Mouse (Mus musculus): ENCODE results near the gene Samd10.

DNA sequence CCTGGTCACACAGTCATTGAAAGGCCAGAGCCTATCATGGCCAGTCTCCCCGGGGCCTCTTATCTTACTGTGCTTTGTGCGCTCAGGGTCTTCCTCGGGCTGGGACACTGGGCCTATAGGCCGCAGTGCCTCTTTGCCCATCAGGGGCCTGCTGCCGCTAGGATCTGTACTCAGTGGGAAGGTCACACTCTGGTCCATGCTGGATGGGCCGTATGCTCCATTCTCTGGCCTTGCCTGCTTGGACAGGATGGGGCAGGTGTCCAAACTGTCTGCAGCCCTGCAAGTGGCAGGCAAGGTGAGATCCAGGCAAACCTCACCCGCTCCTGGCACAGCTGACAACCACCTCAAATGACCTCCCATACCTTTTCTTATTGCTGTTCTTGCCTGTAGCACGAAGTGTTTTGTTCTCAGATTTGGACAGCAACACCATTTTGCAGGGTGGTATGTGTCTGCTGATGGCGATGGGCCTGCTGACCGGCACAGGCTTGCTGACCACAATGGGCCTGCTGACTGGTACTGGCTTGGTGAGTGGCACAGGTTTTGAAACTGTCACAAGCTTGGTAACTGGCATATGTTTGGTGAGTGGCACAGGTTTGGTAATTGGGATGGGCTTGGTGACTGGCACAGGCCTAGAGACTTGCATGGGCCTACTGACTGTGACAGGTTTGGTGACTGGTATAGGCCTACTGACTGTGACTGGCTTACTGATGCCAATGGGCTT is 9.8 kb downstream of the Samd10 start:
- TF ChIP-seq CTCF (IDR thresholded peaks at IDR 0.05; ENCODE audit: low read depth, low read length), result no peak
- no peak for TF ChIP-seq POLR2A (IDR thresholded peaks at IDR 0.05; ENCODE audit: extremely low read depth, insufficient read depth, low read length)

All from liver, adult 2 months (tissue).